Mouse (Mus musculus): ENCODE measurements around the gene Srgap2.
"Not testable (repeated sequence)": the region's sequence is repeated elsewhere in the genome, so short reads cannot be mapped to it uniquely, and the experiment has no call there.

The Srgap2 gene

DNA sequence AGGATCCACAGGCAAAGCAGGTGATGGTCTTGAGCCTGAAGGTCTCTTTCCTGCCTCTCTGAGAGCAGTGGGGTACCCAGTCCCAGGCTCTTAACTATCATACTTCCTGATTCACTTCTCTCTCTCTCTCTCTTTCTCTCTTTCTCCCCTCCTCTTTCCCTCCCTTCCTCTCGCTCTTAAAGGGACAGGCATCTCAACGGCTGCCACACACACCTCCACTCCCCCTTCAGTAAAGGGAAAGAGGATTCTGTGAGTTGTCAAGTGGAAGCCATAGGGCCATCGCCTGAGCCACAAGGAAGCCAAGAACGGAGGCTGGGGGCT lies 247.7 kb downstream of the Srgap2 start, which contains the start of gene Ikbke:
TSS of gene Ikbke (minus strand) at position 151 of the 321 bp plus-strand sequence.
- DNase-seq = no peak

DNA sequence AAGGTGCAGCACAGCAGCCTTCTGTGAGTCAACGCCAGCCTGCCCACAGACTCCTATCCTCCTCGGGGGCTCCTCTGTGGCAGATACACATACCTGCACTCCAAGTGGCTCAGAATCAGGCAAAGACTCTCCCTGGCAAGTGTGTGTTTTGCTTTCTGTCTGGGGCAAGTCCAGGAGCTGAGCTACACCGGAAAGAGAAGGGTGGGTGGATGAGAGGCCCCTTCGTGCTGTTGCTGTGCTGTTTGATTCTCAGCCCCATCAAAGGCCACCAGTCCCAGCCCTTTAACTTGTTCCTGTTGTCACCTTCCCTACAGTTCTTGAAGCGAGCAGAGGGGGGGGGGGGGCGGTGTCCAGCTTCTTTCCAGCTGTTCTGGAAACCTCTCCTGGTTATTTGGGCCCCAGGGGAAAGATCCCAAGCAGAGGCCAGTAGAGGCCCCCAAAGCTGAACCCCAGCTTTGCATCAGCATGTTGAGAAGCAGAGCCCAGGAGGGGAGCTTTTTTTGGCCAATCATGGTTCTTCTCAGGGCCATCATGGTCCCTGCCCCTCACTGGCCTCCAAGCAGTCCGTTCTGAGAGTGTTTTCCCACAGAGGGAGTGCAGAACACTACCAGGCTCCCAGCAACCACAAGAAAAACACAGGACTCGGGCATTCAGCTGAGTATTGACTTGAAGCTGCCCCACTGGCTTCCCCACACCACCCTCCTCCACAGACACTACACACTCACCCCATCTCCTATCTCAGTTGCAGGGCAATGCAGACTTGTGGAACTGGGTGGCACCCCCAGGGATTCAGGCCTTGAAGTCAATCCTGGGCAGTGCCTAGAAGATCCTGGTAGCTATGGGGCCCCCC lies 248.3 kb downstream of the Srgap2 start:
- DNase-seq = peak; percentile 64

DNA sequence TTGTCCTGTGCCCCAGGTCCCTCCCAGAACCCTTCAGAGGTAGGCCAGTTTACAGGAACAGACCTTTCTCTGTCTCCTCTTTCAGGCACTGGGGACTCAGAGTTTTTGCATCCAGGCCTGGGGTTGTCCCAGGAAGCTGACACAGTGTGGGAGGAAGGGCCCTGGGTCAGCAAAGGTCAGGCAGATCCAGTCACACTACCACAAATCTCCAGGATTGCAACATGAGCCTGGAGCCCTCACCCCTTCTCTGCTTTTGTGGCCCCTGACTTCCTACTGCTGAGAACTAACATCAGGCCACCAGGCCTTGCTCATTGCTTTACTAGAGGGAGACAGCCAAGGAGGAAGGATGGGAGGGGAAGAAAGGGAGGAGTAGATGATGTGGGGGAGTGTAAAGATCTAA lies 250.3 kb downstream of the Srgap2 start:
- no peak for DNase-seq

DNA sequence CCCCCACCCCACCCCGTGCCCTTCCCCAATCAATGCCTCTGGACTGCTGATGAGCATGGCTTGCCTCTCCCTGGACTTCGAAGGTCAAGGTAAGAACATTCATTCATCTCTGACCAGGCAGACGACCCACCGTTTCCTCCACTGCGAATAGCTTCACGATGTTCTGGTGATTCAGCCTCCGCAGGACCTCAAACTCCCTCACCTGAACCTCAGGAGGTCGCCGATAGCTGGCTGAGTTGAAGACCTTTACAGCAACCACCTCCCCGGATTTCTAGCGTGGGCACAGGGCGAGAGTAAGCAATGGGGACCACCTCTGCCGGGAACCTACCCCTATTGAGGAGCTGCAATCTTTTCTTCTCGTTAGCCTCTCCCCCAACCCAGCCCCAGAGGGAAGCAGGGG lies 251.6 kb downstream of the Srgap2 start:
- no peak for DNase-seq

DNA sequence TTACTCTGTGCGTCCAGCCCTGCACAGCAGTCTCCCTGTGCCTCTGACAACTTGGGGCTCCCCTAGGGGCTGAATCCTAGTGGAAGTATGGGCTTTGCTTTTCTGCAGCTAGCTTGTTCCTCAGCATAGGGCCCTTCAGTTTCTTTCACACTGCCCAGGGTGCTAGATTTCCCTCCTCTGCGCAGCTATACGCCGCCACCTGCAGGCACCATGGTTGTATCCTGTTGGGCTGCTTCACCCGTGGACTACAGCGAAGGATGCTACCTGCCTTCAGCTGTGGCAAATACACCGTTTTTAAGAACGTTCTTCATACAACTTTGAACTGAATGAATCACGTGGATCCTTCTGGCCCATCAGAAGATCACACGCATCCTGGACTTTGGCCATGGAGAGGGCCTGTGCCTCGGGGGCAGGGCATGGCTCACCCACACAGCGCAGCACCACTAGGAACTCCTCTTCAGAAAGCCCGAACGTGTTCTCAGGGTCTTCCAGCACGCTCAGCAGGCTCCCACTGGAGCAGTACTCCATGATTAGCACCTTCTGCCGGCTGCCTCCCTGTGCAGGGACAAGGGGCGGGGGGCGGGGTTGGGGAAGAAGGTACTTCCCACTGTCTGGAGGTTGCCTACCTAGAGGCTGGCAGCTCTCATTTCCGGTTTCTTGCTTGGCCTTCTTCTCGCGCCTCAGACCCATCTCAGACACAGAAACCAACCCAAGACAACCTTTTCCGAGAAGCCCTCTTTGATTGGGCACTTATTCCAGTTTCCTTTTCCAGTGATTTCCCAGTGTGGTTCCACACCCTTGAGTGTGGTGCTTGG lies 252.2 kb downstream of the Srgap2 start:
- peak; percentile 62 for DNase-seq

- DNase-seq = peak; percentile 86
These were observed 257.2 kb downstream of the Srgap2 start for GRCm38 (mm10) chr1:131269797-131270578.

GRCm38 (mm10) chr1:131268776-131269175 lies 258.4 kb downstream of the Srgap2 start:
- DNase-seq = no peak

GRCm38 (mm10) chr1:131263905-131264304 lies 263.2 kb downstream of the Srgap2 start:
- DNase-seq = no peak

DNA sequence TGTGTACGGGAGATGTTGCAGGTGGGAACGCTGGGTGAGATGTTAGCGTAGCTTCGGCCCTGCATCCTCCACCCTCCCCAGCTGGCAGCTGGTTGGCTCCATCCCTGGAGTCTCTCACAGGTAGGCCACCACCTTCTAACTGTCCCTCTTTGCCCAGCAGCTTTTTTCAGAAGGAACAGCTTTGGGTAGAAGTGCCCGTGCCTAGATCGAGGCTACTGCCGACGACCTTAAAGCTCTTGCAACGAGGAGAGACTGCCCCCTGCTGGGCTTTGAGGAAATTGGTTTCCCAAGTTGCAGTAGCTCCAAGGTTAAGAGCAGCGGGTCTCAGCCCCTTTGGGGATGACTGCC lies 266.9 kb downstream of the Srgap2 start:
- peak; percentile 87 for DNase-seq

DNA sequence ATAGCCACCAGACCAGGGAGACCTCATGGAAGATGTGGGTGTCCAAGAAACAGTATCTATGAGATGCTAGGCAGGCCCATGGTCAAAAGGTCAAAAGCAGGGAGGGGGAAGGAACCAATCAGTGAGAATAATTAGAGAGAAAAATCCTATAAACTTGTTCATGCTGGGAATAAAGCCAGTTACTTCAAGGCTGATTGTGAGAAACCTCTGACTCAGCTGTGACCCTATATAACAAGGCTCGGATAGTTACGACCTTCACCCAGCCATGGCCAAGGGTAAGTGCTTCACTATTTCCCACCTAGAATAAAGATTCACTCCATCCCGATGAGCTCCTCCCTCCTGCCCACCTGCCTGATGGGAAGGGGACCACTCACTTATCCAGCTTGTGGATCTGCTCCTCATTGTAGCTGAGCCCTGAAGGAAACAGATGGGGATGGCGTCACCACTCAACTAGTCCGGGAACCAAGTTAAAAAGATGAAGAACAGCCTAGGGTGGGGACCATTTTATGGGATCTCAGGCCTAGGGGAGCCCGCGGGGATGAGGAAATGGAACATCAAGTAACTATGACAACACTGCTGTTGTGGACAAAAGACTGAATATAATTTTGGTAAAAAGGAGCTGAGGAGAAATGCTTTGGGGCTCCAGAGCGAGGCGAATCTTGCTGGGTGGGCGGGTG lies 267.4 kb downstream of the Srgap2 start:
- DNase-seq = no peak

- no peak for DNase-seq
These were observed 269.9 kb downstream of the Srgap2 start for GRCm38 (mm10) chr1:131257288-131257687.

DNA sequence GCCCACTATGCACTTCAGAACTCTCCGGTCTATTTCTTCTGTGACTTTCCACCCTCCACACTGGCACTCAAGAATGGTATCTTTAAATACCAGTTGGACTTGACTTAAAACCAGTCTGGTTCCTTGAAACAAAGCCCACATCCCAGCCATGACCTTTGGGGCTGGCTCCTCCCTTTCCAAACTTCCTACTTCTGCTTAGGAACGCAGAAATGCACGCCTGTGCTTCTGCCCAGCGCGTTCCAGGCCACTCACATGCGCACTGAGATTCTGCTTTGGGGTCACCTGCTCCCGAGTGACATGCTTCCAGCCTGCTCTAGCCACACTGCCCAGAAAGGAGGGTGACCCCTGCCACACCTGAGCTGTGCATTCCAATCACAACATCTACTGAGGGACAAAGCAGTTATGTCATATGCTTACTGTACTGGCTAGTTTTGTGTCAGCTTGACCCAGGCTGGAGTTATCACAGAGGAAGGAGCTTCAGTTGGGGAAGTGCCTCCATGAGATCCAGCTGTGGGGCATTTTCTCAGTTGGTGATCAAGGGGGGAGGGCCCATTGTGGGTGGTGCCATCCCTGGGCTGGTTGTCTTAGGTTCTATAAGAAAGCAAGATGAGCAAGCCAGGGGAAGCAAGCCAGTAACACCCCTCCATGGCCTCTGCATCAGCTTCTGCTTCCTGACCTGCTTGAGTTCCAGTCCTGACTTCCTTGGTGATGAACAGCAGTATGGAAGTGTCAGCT lies 274.5 kb downstream of the Srgap2 start:
- not testable (repeated sequence) for DNase-seq

DNA sequence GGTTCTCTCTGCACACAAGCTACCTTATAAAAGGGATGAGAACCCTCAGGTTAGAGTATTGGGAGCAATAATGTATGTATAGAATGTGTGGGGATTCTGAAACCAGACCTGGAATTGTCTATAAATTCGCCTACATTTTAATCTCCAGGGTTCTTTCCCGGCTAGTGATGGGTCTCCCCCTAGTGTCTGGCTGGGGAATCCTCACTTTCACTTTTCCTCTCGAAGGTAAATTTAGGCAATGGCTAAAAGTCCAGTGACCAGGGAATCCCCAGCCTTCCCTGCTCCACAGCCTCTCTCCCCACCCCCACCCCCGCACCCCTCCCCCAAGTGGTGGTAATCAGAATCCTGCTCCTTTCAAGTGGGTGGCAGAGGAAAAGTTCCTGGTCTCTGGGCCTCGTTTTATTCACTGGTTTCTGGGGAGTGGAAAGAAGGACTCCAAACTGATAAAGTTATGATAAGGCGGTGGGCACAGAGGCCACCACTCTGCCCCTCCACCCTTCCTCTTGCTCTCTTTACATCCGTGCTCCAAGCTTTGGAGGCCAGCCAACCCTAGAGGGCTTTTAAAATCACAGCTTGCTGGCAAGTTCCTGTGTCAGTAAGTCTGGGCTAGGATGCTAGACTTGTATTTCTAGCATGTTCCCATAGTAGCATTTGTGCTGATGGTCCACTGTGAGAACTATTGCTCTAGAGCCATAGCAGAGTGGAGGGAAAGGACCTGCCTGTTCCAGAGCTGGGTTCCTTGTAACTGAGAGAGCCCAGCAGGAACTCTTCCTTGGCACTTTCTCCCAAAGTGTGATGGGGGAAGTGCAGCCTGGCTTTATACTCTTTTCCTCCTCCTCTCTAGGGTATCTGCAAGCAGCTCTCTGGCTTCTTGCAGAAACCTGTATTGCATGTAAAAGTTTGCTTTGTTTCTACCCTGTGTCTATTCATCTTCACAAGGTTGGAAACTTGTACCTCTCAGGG lies 280.4 kb downstream of the Srgap2 start:
- peak; percentile 42 for DNase-seq

DNA sequence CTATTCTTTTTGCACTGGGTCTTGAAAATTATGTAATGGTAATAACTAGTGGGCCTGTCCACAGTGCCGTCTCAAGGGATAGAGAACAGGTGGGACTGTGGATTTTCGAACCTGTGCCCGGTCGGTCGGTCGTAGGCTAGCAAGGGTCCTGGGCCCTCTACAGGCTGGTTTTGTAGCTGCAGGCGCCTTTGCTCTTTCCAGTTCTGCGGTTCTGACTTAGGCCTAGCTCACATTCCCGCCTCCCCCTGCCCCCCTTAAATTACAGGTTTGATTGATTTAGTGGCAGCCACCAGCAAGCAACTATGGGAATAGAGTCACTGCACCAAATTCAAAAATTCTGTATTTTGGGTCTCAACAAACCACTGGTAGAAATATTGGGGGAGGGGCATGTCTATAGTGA lies 281.2 kb downstream of the Srgap2 start:
- peak; percentile 64 for DNase-seq

DNA sequence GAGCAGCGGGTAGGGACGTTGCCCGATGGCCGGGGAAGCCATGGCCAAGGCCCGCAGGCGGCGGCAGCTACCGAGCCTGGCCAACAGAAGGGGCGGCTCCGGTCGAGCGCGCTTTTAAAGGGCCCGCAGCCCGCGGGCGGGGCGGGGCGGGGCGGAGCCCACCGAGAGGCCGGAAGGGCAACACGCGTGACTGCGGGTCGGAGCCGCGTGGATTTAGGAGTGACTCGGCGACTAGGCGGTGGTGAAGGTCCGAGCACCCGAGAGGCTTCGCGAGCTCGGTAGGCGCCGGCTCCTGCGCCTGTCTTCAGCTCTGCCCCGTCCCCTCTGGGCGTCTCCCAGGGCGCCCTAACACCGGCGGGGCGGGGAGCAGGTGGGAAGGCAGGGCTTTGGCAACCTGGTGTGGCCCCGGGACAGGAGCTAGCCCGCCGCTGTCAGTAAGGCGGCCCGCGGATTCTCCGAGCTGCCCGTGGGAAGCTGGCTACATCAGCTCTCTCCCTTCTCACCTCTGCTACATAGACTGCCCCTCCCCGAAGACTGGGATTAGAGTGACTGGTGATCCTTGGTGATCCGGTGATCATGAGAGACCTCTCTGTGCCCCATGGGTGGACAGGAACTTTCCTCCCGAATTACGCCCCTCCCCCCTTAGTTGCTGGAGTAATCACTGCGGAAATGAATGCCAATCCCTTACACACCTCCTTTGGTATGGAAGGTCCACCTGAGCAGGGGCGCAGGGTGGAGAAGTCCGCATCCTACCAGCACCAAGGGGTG lies 281.9 kb downstream of the Srgap2 start, which contains the start of gene Rassf5:
TSS of gene Rassf5 (minus strand) at position 170 of the 768 bp plus-strand sequence.
- peak; percentile 66 for DNase-seq

- DNase-seq = peak; percentile 37
These were observed 282.5 kb downstream of the Srgap2 start for GRCm38 (mm10) chr1:131244536-131245088.

DNA sequence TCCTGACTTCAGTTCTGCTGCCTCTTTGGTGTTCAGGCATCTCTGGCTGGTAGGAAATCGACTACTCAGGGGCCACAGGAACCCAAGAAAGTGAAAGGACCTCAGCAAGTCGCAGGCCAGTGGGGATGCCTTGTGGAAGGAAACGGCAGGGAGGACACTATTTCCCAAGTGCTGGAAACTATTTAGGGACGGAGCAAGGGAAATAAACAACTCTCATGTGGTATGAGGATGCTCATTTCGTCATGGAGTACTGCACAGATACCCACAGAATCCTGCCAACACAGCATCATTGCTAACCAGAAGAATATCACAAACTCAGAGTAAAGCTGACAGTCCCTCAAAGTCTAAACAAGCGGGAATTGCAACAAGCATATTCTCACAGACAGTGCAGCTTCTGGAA lies 284.2 kb downstream of the Srgap2 start:
- DNase-seq = no peak

GRCm38 (mm10) chr1:131239576-131240193 lies 287.5 kb downstream of the Srgap2 start:
- no peak for DNase-seq

DNA sequence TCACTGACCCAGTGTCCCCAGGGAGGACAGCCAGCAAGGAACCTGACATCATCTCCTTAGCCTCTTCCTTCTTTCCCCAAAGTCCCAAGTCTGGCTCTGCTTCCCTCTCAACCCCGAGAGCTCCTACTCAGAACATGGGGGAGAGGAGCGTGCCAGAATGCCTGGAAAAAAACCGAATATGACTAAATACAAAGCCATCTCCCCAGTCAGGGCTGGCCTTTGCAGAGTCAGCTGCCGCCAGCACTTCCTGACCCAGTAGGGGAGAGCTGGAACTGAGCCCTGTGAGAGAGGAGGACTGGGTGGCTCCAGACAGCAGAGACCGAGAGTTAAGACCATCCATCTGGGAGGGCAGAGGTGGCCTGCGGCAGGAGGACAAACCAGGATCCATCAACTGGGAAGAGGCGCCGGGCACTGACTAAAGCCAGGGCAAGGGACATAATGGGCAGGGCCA lies 288.2 kb downstream of the Srgap2 start:
- DNase-seq = no peak
